Mouse (Mus musculus) frontal cortex, postnatal 25 days (tissue): ENCODE measurements around the gene Cela1.

Source experiments
- DNase-seq, 2 experiments: peaks; one replicate each; pipeline ENCODE4 v3.0.0; 2022; ENCODE audit warnings: low spot score in 2 of 2

Cela1 gene

GRCm38 (mm10) chr15:100687430-100687971 is at the start of gene Cela1:
Gene Cela1, minus strand, starts transcription at chr15:100687921.
- DNase-seq: no peak

- no peak for DNase-seq
These were observed 48.2 kb upstream of the Cela1 start for GRCm38 (mm10) chr15:100735953-100736300.

GRCm38 (mm10) chr15:100735095-100735952 is 47.6 kb upstream of the Cela1 start:
- no peak for DNase-seq

- DNase-seq: no peak
These were observed 44.9 kb upstream of the Cela1 start for GRCm38 (mm10) chr15:100732580-100732979.

GRCm38 (mm10) chr15:100731081-100731480 is 43.4 kb upstream of the Cela1 start:
- no peak for DNase-seq

- no peak for DNase-seq
These were observed 41.7 kb upstream of the Cela1 start, which contains the start of gene Galnt6 for GRCm38 (mm10) chr15:100729281-100729985. Gene Galnt6, minus strand, starts transcription at chr15:100729376.

- DNase-seq: no peak
These were observed 40.9 kb upstream of the Cela1 start for GRCm38 (mm10) chr15:100728586-100728985.

GRCm38 (mm10) chr15:100727834-100728233 is 40.1 kb upstream of the Cela1 start:
- no peak for DNase-seq

- no peak for DNase-seq
These were observed 39.0 kb upstream of the Cela1 start for GRCm38 (mm10) chr15:100726721-100727120.

- DNase-seq: no peak
These were observed 35.8 kb upstream of the Cela1 start for GRCm38 (mm10) chr15:100723505-100723904.

- DNase-seq: no peak
These were observed 34.8 kb upstream of the Cela1 start for GRCm38 (mm10) chr15:100722564-100722963.

GRCm38 (mm10) chr15:100722026-100722425 is 34.3 kb upstream of the Cela1 start:
- DNase-seq: no peak

GRCm38 (mm10) chr15:100721445-100721844 is 33.7 kb upstream of the Cela1 start:
- DNase-seq: no peak

GRCm38 (mm10) chr15:100720066-100720465 is 32.3 kb upstream of the Cela1 start:
- DNase-seq: no peak

- no peak for DNase-seq
These were observed 31.5 kb upstream of the Cela1 start for GRCm38 (mm10) chr15:100719217-100719616.

GRCm38 (mm10) chr15:100718572-100718971 is 30.9 kb upstream of the Cela1 start:
- DNase-seq: no peak

GRCm38 (mm10) chr15:100717933-100718332 is 30.2 kb upstream of the Cela1 start:
- no peak for DNase-seq

- no peak for DNase-seq
These were observed 27.8 kb upstream of the Cela1 start for GRCm38 (mm10) chr15:100715399-100715993.

- no peak for DNase-seq
These were observed 26.7 kb upstream of the Cela1 start for GRCm38 (mm10) chr15:100714470-100714869.

GRCm38 (mm10) chr15:100710838-100711237 is 23.1 kb upstream of the Cela1 start:
- no peak for DNase-seq

GRCm38 (mm10) chr15:100708433-100709078 is 20.8 kb upstream of the Cela1 start:
- no peak for DNase-seq

- no peak for DNase-seq
These were observed 18.5 kb upstream of the Cela1 start for GRCm38 (mm10) chr15:100706226-100706625.
